Mouse (Mus musculus) midbrain, postnatal 0 days (tissue): Measurements from ENCODE around the gene Cct4. TPM values are rescaled to one million over a fixed set of nuclear protein-coding genes. Genes with fewer than 3 reads are reported as not detected.

Experiments used
- ATAC-seq: fragments of 200-750 bp; cut with Nextera tagmentation; 2 replicates; pipeline ENCODE4 v1.8.0; 2017; ENCODE audit warnings: moderate number of reproducible peaks, mild to moderate bottlenecking, moderate TSS enrichment, moderate library complexity; ENCODE audit not compliant: low FRiP score
- DNase-seq: peaks from one replicate; pipeline ENCODE4 v3.0.0-alpha.2; 2015; ENCODE audit warnings: low spot score
- H3K27ac ChIP-seq: fragments of 300-500 bp; sonication (generic); 2 replicates; pipeline ENCODE4 v1.5.1; 2014; ENCODE audit warnings: low read depth, mild to moderate bottlenecking, low read length, mixed read lengths
- H3K27me3 ChIP-seq: fragments of 300-500 bp; sonication (generic); 2 replicates; pipeline ENCODE4 v1.6.1; 2014; ENCODE audit warnings: low read length, control low read depth, mixed read lengths; ENCODE audit not compliant: insufficient read depth
- H3K36me3 ChIP-seq: fragments of 300-500 bp; sonication (generic); 2 replicates; pipeline ENCODE4 v1.6.1; 2014; ENCODE audit warnings: low read length, control low read depth, mixed read lengths; ENCODE audit not compliant: insufficient read depth
- H3K4me1 ChIP-seq: fragments of 300-500 bp; sonication (generic); 2 replicates; pipeline ENCODE4 v1.6.1; 2014; ENCODE audit warnings: mild to moderate bottlenecking, control low read depth, antibody characterized with exemption, low read length, mixed read lengths; ENCODE audit not compliant: insufficient read depth
- H3K4me2 ChIP-seq: fragments of 300-500 bp; sonication (generic); 2 replicates; pipeline ENCODE4 v1.6.1; 2014; ENCODE audit warnings: low read depth, mild to moderate bottlenecking, low read length, mixed read lengths; ENCODE audit not compliant: poor library complexity, severe bottlenecking
- H3K4me3 ChIP-seq: fragments of 300-500 bp; sonication (generic); 2 replicates; pipeline ENCODE4 v1.5.1; 2014; ENCODE audit warnings: low read depth, mild to moderate bottlenecking, low read length, moderate library complexity
- H3K9ac ChIP-seq: fragments of 300-500 bp; sonication (generic); replicated peaks from 2 replicates; pipeline ENCODE4 v1.6.1; 2014; ENCODE audit warnings: mild to moderate bottlenecking, low read length, moderate library complexity, mixed read lengths; ENCODE audit not compliant: poor library complexity, severe bottlenecking
- H3K9me3 ChIP-seq: fragments of 300-500 bp; sonication (generic); 2 replicates; pipeline ENCODE4 v1.6.1; 2016; ENCODE audit warnings: low read length, control low read depth
- CTCF ChIP-seq: IDR thresholded peaks from 2 replicates; pipeline ENCODE4 v1.5.1; 2016; ENCODE audit warnings: antibody characterized with exemption, mild to moderate bottlenecking
- WGBS: fragments of 180-500 bp; shearing (Covaris S2); extraction: QIAGEN DNeasy Blood & Tissue Kit; methylation state at CpG from one replicate; pipeline ENCODE4 v1.1.7; 2014; 5-methylcytosine and 5-hydroxymethylcytosine counted together
- polyA plus RNA-seq: library from polyadenylated mRNA; unstranded; fragments of >200 nt; fragmentation: Nextera tagmentation; extraction: Ambion mirVana; gene quantifications from 2 replicates; pipeline ENCODE4 v1.2.1, GENCODE M21; 2015
- total RNA-seq: library from RNA; depleted of rRNA; stranded (reverse); fragments of >200 nt; gene quantifications from 2 replicates; pipeline ENCODE4 v1.2.3, GENCODE M21; 2014

Gene Cct4
- total and polyA plus RNA-seq, 2 experiments from 2014 or later, result 139 to 230 TPM

DNA sequence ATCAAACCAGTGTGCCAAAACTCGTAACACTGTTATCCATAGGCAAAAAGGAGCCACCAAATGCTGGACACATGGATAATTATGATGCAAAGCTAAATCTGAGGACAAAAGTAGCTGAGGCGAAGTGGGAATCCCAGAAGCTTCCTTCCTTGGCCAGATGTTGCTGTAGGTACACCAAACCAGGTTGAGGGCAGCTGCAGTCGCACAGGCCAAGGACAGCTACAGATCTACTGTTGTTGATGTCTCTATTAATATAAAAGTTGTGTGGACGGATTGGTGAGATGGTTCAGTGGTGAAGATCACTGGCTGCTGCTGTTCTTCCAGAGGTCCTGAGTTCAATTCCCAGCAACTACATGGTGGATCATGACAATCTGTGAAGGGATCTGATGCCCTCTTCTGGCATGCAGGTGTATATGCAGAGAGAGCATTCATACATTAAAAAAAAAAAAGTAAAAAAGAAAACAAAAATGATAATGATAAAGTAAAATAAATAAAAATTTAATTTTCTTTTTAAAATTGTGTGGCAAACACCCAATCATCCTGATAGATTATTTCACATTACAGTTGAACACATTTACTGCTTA is 32.4 kb upstream of the Cct4 start:
- H3K4me2 ChIP-seq, result no peak overlapping the region
- no peaks in the 10 kb centered on the region for H3K36me3 ChIP-seq
- peak; percentile 65 for TF ChIP-seq CTCF
- ATAC-seq, result no peak
- H3K4me1 ChIP-seq, result no peaks in the 10 kb centered on the region
- H3K9me3 ChIP-seq, result no peaks in the 10 kb centered on the region
- no peak overlapping the region for H3K9ac ChIP-seq
- no peak overlapping the region for H3K4me3 ChIP-seq
- DNase-seq, result no peak
- WGBS, result 92% methylated on average over 4 of the region's 4 CpGs
- H3K27me3 ChIP-seq, result no peaks in the 10 kb centered on the region
- H3K27ac ChIP-seq, result no peak overlapping the region

DNA sequence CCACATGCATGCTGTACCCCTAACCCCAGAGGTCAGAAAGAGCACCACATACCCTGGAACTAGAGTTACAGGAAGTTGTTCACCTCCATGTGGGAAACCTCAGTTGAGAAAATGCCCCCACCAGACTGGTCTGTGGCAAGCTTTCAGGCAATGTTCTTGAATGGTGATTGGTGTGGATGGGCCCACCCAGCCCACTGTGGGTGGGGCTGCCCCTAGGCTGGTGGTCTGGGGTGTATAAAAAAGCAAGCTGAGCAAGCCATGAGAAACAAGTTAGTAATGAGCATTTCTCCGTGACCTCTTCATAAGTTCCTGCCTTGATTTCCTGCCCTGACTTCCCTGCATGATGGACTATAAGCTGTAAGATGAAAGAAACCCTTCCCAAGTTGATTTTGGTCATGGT is 28.2 kb upstream of the Cct4 start:
- ATAC-seq (no peak; the same call in 1 of the 2 replicates), DNase-seq (no peak)
- no peak overlapping the region for H3K4me2 ChIP-seq
- no peak overlapping the region for H3K4me3 ChIP-seq
- TF ChIP-seq CTCF, result no peak
- no peak overlapping the region for H3K9ac ChIP-seq
- H3K27me3 ChIP-seq, result no peaks in the 10 kb centered on the region
- no peaks in the 10 kb centered on the region for H3K36me3 ChIP-seq
- no peak overlapping the region for H3K27ac ChIP-seq
- no peaks in the 10 kb centered on the region for H3K4me1 ChIP-seq
- H3K9me3 ChIP-seq, result no peaks in the 10 kb centered on the region
- WGBS, result 93% methylated on average over 1 of the region's 1 CpGs

DNA sequence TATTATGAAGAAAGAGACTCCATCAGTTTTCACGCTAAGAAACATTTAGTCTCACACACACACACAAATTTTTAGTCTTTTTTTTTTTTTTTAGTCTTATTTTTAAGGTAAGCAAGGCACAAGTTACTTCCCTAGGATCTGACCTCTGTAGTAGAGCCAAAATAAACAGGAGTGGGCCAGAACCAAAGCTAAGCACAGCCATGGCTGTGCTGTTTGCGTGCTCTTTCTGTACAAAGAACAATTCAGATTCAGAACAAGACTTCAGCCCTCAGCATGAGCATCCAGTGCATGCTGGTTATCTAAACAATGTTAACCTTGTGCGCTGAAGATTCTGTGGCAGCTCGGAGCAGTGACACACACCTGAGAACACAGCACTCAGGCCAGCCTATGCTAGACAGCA is 25.9 kb upstream of the Cct4 start:
- TF ChIP-seq CTCF, result no peak
- Histone ChIP-seq H3K27ac (no peak overlapping the region), H3K9me3 (0 out of 2 replicates have a peak, but pooled peaks cover 4% of the 10 kb centered on the region), H3K4me2 (no peak overlapping the region), H3K4me3 (no peak overlapping the region), H3K36me3 (no peaks in the 10 kb centered on the region), H3K9ac (no peak overlapping the region), H3K4me1 (no peaks in the 10 kb centered on the region), H3K27me3 (no peaks in the 10 kb centered on the region)
- ATAC-seq (no peak), DNase-seq (no peak)
- 81% methylated on average over 4 of the region's 4 CpGs for WGBS

DNA sequence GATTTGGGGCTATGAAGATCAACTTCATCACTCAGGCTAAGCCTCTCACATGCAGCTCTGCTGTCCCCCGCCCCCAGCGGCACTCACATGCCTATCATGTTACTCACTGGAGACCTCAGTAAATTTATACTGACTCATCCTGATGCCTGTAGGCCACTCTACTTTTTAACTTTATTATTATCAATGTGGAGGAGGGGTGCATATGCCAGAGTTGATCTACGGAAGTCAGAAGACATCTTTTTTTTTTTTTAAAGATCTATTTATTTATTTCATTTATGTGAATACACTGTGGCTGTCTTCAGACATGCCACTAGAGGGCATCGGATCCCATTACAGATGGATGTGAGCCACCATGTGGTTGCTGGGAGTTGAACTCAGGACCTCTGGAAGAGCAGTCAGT is 24.8 kb upstream of the Cct4 start:
- Histone ChIP-seq H3K36me3 (no peaks in the 10 kb centered on the region), H3K4me3 (no peak overlapping the region), H3K4me2 (no peak overlapping the region), H3K9me3 (0 out of 2 replicates have a peak, but pooled peaks cover 4% of the 10 kb centered on the region), H3K27me3 (no peaks in the 10 kb centered on the region), H3K27ac (no peak overlapping the region), H3K4me1 (no peaks in the 10 kb centered on the region), H3K9ac (no peak overlapping the region)
- DNase-seq (no peak), ATAC-seq (no peak)
- WGBS, result 79% methylated on average over 4 of the region's 4 CpGs
- TF ChIP-seq CTCF, result peak; percentile 60

DNA sequence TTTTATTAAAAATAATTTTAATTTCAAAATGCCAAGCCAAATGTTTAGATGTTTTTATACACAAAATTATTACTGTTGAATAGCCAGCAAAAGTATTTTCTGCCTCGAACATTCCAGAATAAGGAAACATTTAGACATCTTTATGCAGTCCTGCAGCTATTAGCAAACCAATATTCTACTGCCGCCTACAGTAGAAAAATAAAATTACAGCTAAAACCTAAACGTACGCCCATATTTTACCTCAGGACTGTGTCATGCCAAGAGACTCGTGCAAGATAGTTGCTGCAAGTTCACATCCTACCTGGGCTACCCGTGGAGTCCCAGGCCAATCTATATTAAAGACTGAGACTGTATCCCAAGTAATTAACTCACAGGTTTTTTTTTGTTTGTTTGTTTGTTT is 20.8 kb upstream of the Cct4 start:
- no peak overlapping the region for H3K4me2 ChIP-seq
- no peak overlapping the region for H3K27ac ChIP-seq
- DNase-seq (peak; percentile 62), ATAC-seq (no peak)
- no peak overlapping the region for H3K9ac ChIP-seq
- H3K36me3 ChIP-seq, result no peaks in the 10 kb centered on the region
- 56% methylated on average over 6 of the region's 6 CpGs for WGBS
- no peaks in the 10 kb centered on the region for H3K4me1 ChIP-seq
- H3K4me3 ChIP-seq, result no peak overlapping the region
- 0 out of 2 replicates have a peak, but pooled peaks cover 7% of the 10 kb centered on the region for H3K9me3 ChIP-seq
- TF ChIP-seq CTCF, result peak; percentile 74
- no peaks in the 10 kb centered on the region for H3K27me3 ChIP-seq

DNA sequence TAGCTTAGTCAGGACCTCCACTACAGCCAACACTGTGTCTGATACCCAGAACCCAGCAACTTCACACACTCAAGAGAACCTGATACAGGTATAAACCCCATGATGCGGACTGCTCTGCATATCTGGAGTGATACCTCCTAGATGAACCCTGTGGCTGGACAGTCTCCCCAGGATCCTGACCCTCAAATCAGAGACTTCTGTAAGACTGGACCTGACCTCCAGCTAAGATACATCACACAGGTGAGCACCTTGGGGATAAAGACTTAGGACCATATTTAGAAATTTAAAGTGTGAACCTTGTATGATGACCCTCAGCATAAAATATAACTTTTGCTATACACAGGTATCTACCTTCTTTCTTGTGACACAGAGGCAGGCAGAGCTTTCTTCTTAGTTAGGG is 19.8 kb upstream of the Cct4 start:
- WGBS, result 94% methylated on average over 1 of the region's 1 CpGs
- H3K4me1 ChIP-seq, result no peaks in the 10 kb centered on the region
- H3K4me2 ChIP-seq, result no peak overlapping the region
- H3K27me3 ChIP-seq, result no peaks in the 10 kb centered on the region
- TF ChIP-seq CTCF, result no peak
- H3K9me3 ChIP-seq, result 0 out of 2 replicates have a peak, but pooled peaks cover 7% of the 10 kb centered on the region
- no peak overlapping the region for H3K27ac ChIP-seq
- no peaks in the 10 kb centered on the region for H3K36me3 ChIP-seq
- no peak for ATAC-seq
- no peak overlapping the region for H3K4me3 ChIP-seq
- DNase-seq, result no peak
- no peak overlapping the region for H3K9ac ChIP-seq
